Mouse (Mus musculus) heart, postnatal 25 days (tissue): ENCODE results near the gene Mvd. TPM values are rescaled to one million over a fixed set of nuclear protein-coding genes. Genes with fewer than 3 reads are reported as not detected.

Source experiments
- DNase-seq: peaks from one replicate; pipeline ENCODE4 v3.0.0; 2022; ENCODE audit warnings: low spot score
- intact Hi-C: fragments of 180-260 bp; cut with DNase I; formaldehyde crosslinking; loops from one replicate; pipeline ENCODE4 v1.15.1; 2025
- total RNA-seq, 2 experiments: library from RNA; stranded (reverse); gene quantifications; 2 replicates each; pipeline ENCODE4 v1.2.3; 2021

The Mvd gene
- total RNA-seq, 2 experiments from 2014 or later: 5.3 to 5.7 TPM

GRCm38 (mm10) chr8:122431694-122432442 is 11.4 kb downstream of the Mvd start:
- intact Hi-C loops: loop anchor here (5.0 kb wide), 1 partner anchor 55 kb away; the partner anchor contains the start of gene Zc3h18
- DNase-seq: no peak

- intact Hi-C loops: loop anchor here (5.0 kb wide), 1 partner anchor 53 kb away; the partner anchor contains the start of gene Zc3h18
- DNase-seq: no peak
These were observed 12.6 kb downstream of the Mvd start for GRCm38 (mm10) chr8:122430646-122431045.

- DNase-seq: no peak
- intact Hi-C loops: loop anchor here (5.0 kb wide), 1 partner anchor 53 kb away; the partner anchor contains the start of gene Zc3h18
These were observed 13.1 kb downstream of the Mvd start for GRCm38 (mm10) chr8:122430058-122430636.

- DNase-seq: no peak
- intact Hi-C loops: no loop called here
These were observed 15.1 kb downstream of the Mvd start for GRCm38 (mm10) chr8:122428163-122428562.

- no peak for DNase-seq
- intact Hi-C loops: no loop called here
These were observed 15.6 kb downstream of the Mvd start for GRCm38 (mm10) chr8:122427607-122428006.

- intact Hi-C loops: no loop called here
- DNase-seq: no peak
These were observed 17.1 kb downstream of the Mvd start for GRCm38 (mm10) chr8:122426145-122426544.

- intact Hi-C loops: no loop called here
- DNase-seq: peak; percentile 32
These were observed 19.6 kb downstream of the Mvd start for GRCm38 (mm10) chr8:122423659-122424058.

GRCm38 (mm10) chr8:122423217-122423616 is 20.0 kb downstream of the Mvd start:
- intact Hi-C loops: no loop called here
- DNase-seq: no peak

- intact Hi-C loops: no loop called here
- no peak for DNase-seq
These were observed 21.7 kb downstream of the Mvd start, which contains the start of gene Il17c for GRCm38 (mm10) chr8:122421376-122422070. Il17c (plus strand) TSS chr8:122422020.

- intact Hi-C loops: no loop called here
- DNase-seq: no peak
These were observed 23.2 kb downstream of the Mvd start for GRCm38 (mm10) chr8:122419881-122420555.

GRCm38 (mm10) chr8:122415554-122415953 is 27.7 kb downstream of the Mvd start:
- intact Hi-C loops: no loop called here
- no peak for DNase-seq

- no peak for DNase-seq
- intact Hi-C loops: no loop called here
These were observed 28.9 kb downstream of the Mvd start for GRCm38 (mm10) chr8:122414311-122414710.

- intact Hi-C loops: no loop called here
- no peak for DNase-seq
These were observed 35.5 kb downstream of the Mvd start for GRCm38 (mm10) chr8:122407678-122408077.

- intact Hi-C loops: no loop called here
- DNase-seq: no peak
These were observed 37.9 kb downstream of the Mvd start for GRCm38 (mm10) chr8:122405146-122405805.

- intact Hi-C loops: no loop called here
- no peak for DNase-seq
These were observed 45.0 kb downstream of the Mvd start for GRCm38 (mm10) chr8:122398186-122398585.

- intact Hi-C loops: no loop called here
- DNase-seq: no peak
These were observed 47.9 kb downstream of the Mvd start for GRCm38 (mm10) chr8:122395291-122395690.

GRCm38 (mm10) chr8:122393717-122394116 is 49.5 kb downstream of the Mvd start:
- intact Hi-C loops: no loop called here
- DNase-seq: no peak

- intact Hi-C loops: no loop called here
These were observed 52.5 kb downstream of the Mvd start for GRCm38 (mm10) chr8:122390758-122391157.

GRCm38 (mm10) chr8:122389357-122389756 is 53.9 kb downstream of the Mvd start:
- intact Hi-C loops: no loop called here
- DNase-seq: no peak

More at GRCm38 (mm10) chr8:122390758-122391157, 52.5 kb downstream of the Mvd start:
- no peak for DNase-seq
